Mouse (Mus musculus): ENCODE measurements around the gene 1700001J03Rik. TPM values are rescaled to one million over a fixed set of nuclear protein-coding genes. Genes with fewer than 3 reads are reported as not detected.
"Not testable (repeated sequence)": the region's sequence is repeated elsewhere in the genome, so short reads cannot be mapped to it uniquely, and the experiment has no call there.

The 1700001J03Rik gene
- polyA plus RNA-seq, 1 experiment = 2.2 TPM

GRCm38 (mm10) chr5:146199540-146199939 is 14.4 kb upstream of the 1700001J03Rik start:
- DNase-seq = no peak
- no peaks in the 10 kb centered on the region for H3K4me1 ChIP-seq (ENCODE audit: control insufficient read depth, insufficient read depth, low read length)
- no peak for TF ChIP-seq POLR2A (IDR thresholded peaks at IDR 0.05; ENCODE audit: borderline replicate concordance, insufficient read depth, low read length)
- TF ChIP-seq CTCF (IDR thresholded peaks at IDR 0.05; ENCODE audit: borderline replicate concordance, insufficient read depth, low read depth, low read length) = no peak
- 80% methylated on average over 2 of the region's 2 CpGs for WGBS
- no peaks in the 10 kb centered on the region for H3K27me3 ChIP-seq (ENCODE audit: control insufficient read depth, insufficient read depth, low read length)
- H3K4me3 ChIP-seq (replicated peaks; ENCODE audit: insufficient read depth, low read depth, low read length) = no peak overlapping the region
- H3K27ac ChIP-seq (ENCODE audit: insufficient read depth, low read length) = no peak overlapping the region

- H3K27ac ChIP-seq (ENCODE audit: insufficient read depth, low read length) = no peak overlapping the region
- no peak for TF ChIP-seq POLR2A (IDR thresholded peaks at IDR 0.05; ENCODE audit: borderline replicate concordance, insufficient read depth, low read length)
- TF ChIP-seq CTCF (IDR thresholded peaks at IDR 0.05; ENCODE audit: borderline replicate concordance, insufficient read depth, low read depth, low read length) = no peak
- no peak overlapping the region for H3K4me3 ChIP-seq (replicated peaks; ENCODE audit: insufficient read depth, low read depth, low read length)
- no peaks in the 10 kb centered on the region for H3K27me3 ChIP-seq (ENCODE audit: control insufficient read depth, insufficient read depth, low read length)
- DNase-seq = no peak
- no peaks in the 10 kb centered on the region for H3K4me1 ChIP-seq (ENCODE audit: control insufficient read depth, insufficient read depth, low read length)
Observed at GRCm38 (mm10) chr5:146199073-146199472, 14.0 kb upstream of the 1700001J03Rik start.

DNA sequence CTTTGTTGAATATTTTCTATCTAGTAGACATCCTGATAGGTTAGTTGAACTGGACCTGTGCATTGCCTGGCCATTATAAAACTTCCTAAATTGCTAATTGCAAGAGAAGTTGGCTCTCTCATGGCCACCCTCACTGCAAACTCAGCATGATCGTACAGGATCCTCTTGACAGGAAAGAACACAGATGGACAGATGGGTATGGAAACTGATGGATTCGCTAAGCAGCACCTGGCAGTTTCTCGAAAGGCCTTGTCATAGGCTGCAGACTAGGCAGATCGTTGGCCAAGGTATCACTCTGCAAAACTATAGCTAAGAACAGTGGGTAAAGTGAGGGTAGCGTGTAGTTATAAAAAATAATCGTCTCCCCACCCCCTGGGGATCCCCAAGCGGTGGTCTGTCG is 8.3 kb upstream of the 1700001J03Rik start:
- Histone ChIP-seq H3K4me3 (replicated peaks; ENCODE audit: insufficient read depth, low read depth, low read length) (no peak overlapping the region), H3K4me1 (ENCODE audit: control insufficient read depth, insufficient read depth, low read length) (peaks cover 15% of the 10 kb centered on the region), H3K27me3 (ENCODE audit: control insufficient read depth, insufficient read depth, low read length) (no peaks in the 10 kb centered on the region), H3K27ac (ENCODE audit: insufficient read depth, low read length) (no peak overlapping the region)
- peak in 1 of 2 experiments; percentile 66 for DNase-seq
- WGBS = 61% methylated on average over 8 of the region's 8 CpGs
- TF ChIP-seq CTCF (IDR thresholded peaks at IDR 0.05; ENCODE audit: borderline replicate concordance, insufficient read depth, low read depth, low read length) (no peak), POLR2A (IDR thresholded peaks at IDR 0.05; ENCODE audit: borderline replicate concordance, insufficient read depth, low read length) (no peak)

- TF ChIP-seq CTCF (IDR thresholded peaks at IDR 0.05; ENCODE audit: borderline replicate concordance, insufficient read depth, low read depth, low read length) (no peak), POLR2A (IDR thresholded peaks at IDR 0.05; ENCODE audit: borderline replicate concordance, insufficient read depth, low read length) (no peak)
- 8% methylated on average over 3 of the region's 3 CpGs for WGBS
- Histone ChIP-seq H3K4me1 (ENCODE audit: control insufficient read depth, insufficient read depth, low read length) (peaks cover 21% of the 10 kb centered on the region), H3K27ac (ENCODE audit: insufficient read depth, low read length) (peak overlapping the region; percentile 86), H3K4me3 (replicated peaks; ENCODE audit: insufficient read depth, low read depth, low read length) (no peak overlapping the region), H3K27me3 (ENCODE audit: control insufficient read depth, insufficient read depth, low read length) (no peaks in the 10 kb centered on the region)
- DNase-seq = peak; percentile 81 to 94
Observed at GRCm38 (mm10) chr5:146190501-146191269, 5.6 kb upstream of the 1700001J03Rik start.

GRCm38 (mm10) chr5:146190093-146190492 is 5.0 kb upstream of the 1700001J03Rik start:
- TF ChIP-seq CTCF (IDR thresholded peaks at IDR 0.05; ENCODE audit: borderline replicate concordance, insufficient read depth, low read depth, low read length) (no peak), POLR2A (IDR thresholded peaks at IDR 0.05; ENCODE audit: borderline replicate concordance, insufficient read depth, low read length) (no peak)
- Histone ChIP-seq H3K4me3 (replicated peaks; ENCODE audit: insufficient read depth, low read depth, low read length) (no peak overlapping the region), H3K27ac (ENCODE audit: insufficient read depth, low read length) (peak overlapping the region; percentile 86), H3K4me1 (ENCODE audit: control insufficient read depth, insufficient read depth, low read length) (peaks cover 21% of the 10 kb centered on the region), H3K27me3 (ENCODE audit: control insufficient read depth, insufficient read depth, low read length) (no peaks in the 10 kb centered on the region)
- no peak for DNase-seq
- 35% methylated on average over 4 of the region's 4 CpGs for WGBS

DNA sequence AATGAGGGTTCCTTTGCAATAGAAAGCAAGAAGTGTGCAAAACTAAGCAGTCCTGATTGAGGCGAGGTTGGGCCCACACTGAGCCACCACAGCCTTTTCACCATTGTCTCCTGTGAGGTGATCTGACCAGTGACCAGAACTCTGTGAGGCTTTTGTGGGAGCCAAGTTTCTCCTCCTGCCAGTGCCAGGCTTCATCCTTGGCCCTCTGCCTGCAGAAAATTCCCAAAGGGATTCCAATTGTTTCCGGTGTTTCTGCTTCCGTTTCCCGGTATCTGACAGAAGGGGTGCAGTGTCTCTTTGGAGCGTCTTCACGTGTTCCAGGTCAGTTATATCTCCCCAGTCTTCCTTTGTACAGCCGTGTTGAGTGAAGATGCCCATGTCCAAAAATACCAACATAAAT is 3.6 kb upstream of the 1700001J03Rik start:
- 23% methylated on average over 7 of the region's 7 CpGs for WGBS
- H3K4me3 ChIP-seq (replicated peaks; ENCODE audit: insufficient read depth, low read depth, low read length) = no peak overlapping the region
- peak; percentile 52 to 56 for DNase-seq
- no peak for TF ChIP-seq POLR2A (IDR thresholded peaks at IDR 0.05; ENCODE audit: borderline replicate concordance, insufficient read depth, low read length)
- TF ChIP-seq CTCF (IDR thresholded peaks at IDR 0.05; ENCODE audit: borderline replicate concordance, insufficient read depth, low read depth, low read length) = no peak
- no peaks in the 10 kb centered on the region for H3K27me3 ChIP-seq (ENCODE audit: control insufficient read depth, insufficient read depth, low read length)
- H3K4me1 ChIP-seq (ENCODE audit: control insufficient read depth, insufficient read depth, low read length) = peaks cover 21% of the 10 kb centered on the region
- no peak overlapping the region for H3K27ac ChIP-seq (ENCODE audit: insufficient read depth, low read length)

DNA sequence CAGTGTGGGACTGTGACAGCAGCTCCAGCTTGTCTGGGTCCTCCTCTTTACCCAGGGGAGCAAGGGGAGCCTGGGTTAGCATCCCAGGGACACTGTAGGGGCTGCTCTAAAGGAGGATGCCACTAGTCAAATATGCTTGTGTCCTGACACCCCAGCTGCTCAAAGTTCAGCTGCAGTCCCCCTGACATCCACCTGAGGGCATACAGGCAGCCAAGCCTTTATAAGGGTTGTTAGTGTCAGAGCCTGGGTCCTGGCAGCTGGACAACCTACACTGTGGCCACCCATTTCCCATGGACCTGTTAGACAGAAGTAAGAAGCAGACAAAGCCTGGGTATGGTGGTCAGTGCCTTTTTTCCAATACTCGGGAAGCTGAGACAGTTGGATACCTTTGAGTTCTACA is 3.0 kb upstream of the 1700001J03Rik start:
- Histone ChIP-seq H3K27ac (ENCODE audit: insufficient read depth, low read length) (no peak overlapping the region), H3K4me3 (replicated peaks; ENCODE audit: insufficient read depth, low read depth, low read length) (no peak overlapping the region), H3K27me3 (ENCODE audit: control insufficient read depth, insufficient read depth, low read length) (no peaks in the 10 kb centered on the region), H3K4me1 (ENCODE audit: control insufficient read depth, insufficient read depth, low read length) (peaks cover 21% of the 10 kb centered on the region)
- 89% methylated on average over 1 of the region's 1 CpGs for WGBS
- TF ChIP-seq POLR2A (IDR thresholded peaks at IDR 0.05; ENCODE audit: borderline replicate concordance, insufficient read depth, low read length) (no peak), CTCF (IDR thresholded peaks at IDR 0.05; ENCODE audit: borderline replicate concordance, insufficient read depth, low read depth, low read length) (peak; percentile 3; the same call in 1 of the 2 replicates)
- no peak for DNase-seq

- H3K4me1 ChIP-seq (ENCODE audit: control insufficient read depth, insufficient read depth, low read length) = peaks cover 21% of the 10 kb centered on the region
- TF ChIP-seq CTCF (IDR thresholded peaks at IDR 0.05; ENCODE audit: borderline replicate concordance, insufficient read depth, low read depth, low read length) = peak; percentile 79
- not testable (repeated sequence) for H3K27ac ChIP-seq (ENCODE audit: insufficient read depth, low read length); H3K4me3 ChIP-seq (replicated peaks; ENCODE audit: insufficient read depth, low read depth, low read length); H3K27me3 ChIP-seq (ENCODE audit: control insufficient read depth, insufficient read depth, low read length)
- 28% methylated on average over 5 of the region's 5 CpGs for WGBS
- peak; percentile 79 to 84 for DNase-seq
Observed at GRCm38 (mm10) chr5:146187441-146187840, 2.3 kb upstream of the 1700001J03Rik start.

Data from cerebellum, adult 2 months (tissue).